Mouse (Mus musculus) mouse trophoblast stem cell (cell line): ENCODE measurements around the gene Prdm8.

Experiments used
- in situ Hi-C, 2 experiments: fragments of 300-500 bp; cut with MseI, MboI; formaldehyde crosslinking; loops; 2 replicates in 1 of 2; 3 replicates in 1 of 2; pipeline ENCODE4 v1.15.1; 2025

Gene Prdm8

GRCm38 (mm10) chr5:98167180-98167824, at the start of gene Prdm8:
Prdm8 (plus strand) TSS chr5:98167198.
- in situ Hi-C loops: no loop called here

- in situ Hi-C loops: no loop called here
These were observed 39.9 kb upstream of the Prdm8 start for GRCm38 (mm10) chr5:98127074-98127473.

- in situ Hi-C loops: no loop called here
These were observed 28.3 kb upstream of the Prdm8 start for GRCm38 (mm10) chr5:98138545-98139296.

- in situ Hi-C loops: no loop called here
These were observed 27.7 kb upstream of the Prdm8 start for GRCm38 (mm10) chr5:98139297-98139660.

- in situ Hi-C loops: no loop called here
These were observed 20.1 kb upstream of the Prdm8 start for GRCm38 (mm10) chr5:98146895-98147294.

GRCm38 (mm10) chr5:98166116-98166515, 882 bp upstream of the Prdm8 start:
- in situ Hi-C loops: no loop called here

DNA sequence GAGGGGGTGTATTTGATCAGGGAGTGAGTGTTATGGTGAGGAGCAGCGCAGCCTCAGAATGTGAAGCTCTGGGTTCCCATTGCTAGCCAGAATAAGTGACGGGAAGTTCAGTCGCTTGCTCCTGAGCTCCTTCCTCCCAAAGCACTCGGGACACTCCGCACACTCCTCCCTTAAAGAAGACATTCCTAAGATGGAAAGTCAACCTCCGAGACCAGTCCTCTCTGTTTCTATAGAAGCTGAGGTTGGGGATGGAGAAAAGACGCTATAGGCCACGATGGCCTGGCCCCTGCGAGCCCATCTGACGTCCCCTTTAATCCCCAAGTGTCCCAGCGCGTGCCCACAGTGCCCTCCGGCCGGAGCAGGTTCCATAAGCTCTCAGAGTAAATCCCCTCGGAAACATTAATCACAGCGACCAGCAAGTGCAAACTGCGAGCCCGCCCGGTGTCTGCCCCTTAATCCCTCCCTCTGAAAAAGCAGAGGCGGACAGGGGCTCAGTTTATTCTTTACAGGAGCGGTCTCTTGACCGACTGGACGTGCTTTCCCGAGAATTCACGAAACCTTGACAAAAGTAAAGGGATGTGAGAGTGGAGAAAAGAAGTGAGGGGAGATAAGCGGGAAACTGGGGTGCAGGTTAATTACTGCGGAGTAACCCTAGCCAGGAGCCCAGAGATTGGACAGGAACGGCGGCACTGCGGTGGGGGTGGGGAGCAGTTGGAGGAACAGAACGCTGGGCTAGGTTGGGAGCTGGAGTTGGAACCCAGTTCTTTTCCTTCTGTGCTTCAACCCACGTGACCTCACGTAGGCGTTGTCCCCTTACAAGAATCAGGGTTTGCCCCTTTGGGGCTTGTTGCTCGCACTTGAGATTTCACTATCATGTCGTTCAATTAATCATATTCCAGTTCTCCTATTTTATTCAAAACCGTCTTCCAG, 1.6 kb downstream of the Prdm8 start:
- in situ Hi-C loops: no loop called here

GRCm38 (mm10) chr5:98169376-98170351, 2.7 kb downstream of the Prdm8 start:
- in situ Hi-C loops: loop anchor here in 1 of 2 experiments (10.0 kb wide), 1 partner anchor 1045 kb away; no protein-coding TSS in a partner anchor

DNA sequence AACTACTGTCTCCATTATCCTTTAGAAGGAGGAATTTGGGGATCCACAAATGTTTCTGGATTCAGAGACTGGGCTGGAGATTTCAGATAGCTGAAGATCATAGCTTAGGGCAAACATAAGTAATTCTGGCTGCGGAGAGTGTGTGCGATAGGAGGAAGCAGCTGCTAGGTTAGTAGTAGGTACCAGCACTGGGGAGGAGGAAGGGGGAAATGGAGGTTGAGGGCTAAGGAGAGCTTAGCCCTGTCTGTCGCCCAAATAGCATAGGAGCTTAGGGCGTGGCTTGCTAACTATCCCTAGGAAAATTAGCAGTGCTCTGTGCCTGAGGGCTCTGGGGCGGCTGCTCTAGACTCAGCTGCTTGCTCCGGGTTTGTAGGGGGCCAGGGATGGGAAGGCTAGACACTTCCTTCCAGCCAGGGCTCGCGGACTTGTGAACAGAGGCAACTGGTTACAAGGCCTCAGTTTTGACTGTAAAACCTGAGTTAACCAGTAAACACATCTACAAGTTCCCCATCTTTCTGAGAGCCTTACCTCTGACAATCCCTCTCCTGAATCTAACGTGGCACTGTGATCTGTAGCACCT, 4.7 kb downstream of the Prdm8 start:
- in situ Hi-C loops: loop anchor here in 1 of 2 experiments (10.0 kb wide), 1 partner anchor 1047 kb away; no protein-coding TSS in a partner anchor

DNA sequence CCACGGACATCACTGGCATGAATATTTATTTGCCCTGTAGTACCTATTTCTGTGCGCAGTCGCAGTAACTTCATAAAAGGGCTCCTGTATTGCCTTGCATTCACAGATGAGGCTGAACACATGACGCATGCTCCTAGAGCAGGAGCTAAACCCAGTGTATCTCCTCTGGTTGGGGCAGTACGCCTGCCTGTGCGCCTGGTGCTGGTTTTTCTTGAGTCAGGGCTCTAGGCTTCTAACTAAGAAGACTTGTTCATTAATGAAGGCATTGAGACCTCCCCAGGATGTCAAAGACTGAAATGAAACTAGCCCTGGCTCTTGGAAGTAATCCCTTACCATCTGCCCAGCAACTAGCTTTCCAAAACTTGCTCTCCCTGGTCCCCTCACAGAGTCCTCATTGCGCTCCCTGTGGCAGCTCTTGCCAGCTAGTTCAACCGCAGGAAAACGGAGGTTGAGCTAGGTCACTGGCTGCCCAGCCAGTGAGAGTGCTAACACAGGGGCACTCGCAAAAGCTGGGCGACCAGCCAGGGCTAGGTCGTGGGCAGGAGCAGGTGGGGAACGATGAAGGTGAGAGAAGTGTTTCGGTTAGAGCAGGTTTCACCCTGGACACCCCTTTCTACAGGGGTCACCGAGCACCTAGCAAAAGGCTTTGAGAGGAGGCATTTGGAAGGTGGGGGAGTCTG, 5.6 kb downstream of the Prdm8 start:
- in situ Hi-C loops: loop anchor here in 1 of 2 experiments (10.0 kb wide), 1 partner anchor 1048 kb away; no protein-coding TSS in a partner anchor

DNA sequence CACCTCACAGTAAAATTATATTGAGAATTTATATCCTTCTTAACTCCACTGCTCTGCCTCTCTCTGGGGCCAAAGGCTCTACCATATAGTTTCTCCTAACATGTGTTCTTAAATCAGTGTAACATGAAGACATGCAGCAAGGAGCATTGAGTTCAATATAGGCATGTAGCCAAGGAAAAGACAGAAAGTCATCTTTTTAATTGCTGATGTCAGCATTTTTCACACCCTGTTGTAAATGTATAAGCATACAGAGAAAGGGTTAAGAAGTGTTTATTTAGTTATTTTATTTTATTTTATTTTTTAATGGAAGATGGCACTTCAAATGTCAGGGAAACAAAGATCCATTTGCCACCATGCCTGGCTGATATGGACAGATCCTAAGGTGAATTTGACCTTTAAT, 6.7 kb downstream of the Prdm8 start:
- in situ Hi-C loops: loop anchor here in 1 of 2 experiments (10.0 kb wide), 1 partner anchor 1049 kb away; no protein-coding TSS in a partner anchor

DNA sequence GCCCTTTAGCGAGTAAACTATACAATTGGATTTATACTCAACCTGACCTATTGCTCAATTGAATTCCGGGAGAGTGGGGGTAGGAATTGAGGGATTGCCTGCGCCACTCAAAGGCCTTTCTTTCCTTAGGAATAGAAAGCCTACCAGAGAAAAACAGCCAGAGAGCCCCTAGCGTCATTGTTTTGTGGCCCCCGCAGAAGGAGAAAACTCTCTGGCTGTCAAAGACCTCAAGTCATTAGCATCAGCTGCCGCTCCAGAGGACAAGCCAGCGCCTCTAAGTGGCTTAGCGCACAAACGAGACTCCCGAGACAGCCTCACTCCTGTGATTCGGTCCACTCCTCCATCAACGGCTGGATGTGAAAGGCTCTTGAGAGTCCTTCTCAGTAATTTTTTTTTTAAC, 12.6 kb downstream of the Prdm8 start:
- in situ Hi-C loops: loop anchor here (10.0 to 25.0 kb wide), 4 partner anchors 145 to 1055 kb away; partner anchors contain the start of genes Bmp3 (in 2 of the 2) and Cfap299 (in 1 of the 2)

DNA sequence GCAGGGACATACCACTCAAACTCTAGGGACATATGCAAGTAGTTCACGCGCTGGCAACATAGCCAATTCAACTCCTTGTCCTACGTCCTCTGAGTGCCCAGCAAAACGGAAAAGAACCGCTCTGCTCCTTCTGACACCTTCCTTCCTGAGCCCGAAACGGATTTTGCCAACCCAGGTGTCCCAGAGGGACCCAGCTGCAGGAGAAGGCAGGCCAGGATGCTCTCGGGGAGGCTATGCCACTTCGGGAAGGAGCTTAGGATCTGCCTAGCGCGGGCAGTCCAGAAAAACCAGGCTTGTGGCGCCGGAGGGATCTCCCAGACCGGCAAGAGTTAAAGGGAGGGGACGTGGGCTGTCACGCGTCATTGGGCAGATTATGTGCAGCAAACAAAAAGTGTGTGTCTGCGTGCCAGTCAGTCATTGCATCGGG, 13.5 kb downstream of the Prdm8 start:
- in situ Hi-C loops: loop anchor here (10.0 to 25.0 kb wide), 3 partner anchors 144 to 1043 kb away; partner anchors contain the start of genes Bmp3 (in 2 of the 2) and Cfap299 (in 1 of the 2)

- in situ Hi-C loops: loop anchor here (10.0 to 25.0 kb wide), 3 partner anchors 144 to 1044 kb away; partner anchors contain the start of genes Bmp3 (in 2 of the 2) and Cfap299 (in 1 of the 2)
These were observed 14.1 kb downstream of the Prdm8 start for GRCm38 (mm10) chr5:98180888-98181635.

GRCm38 (mm10) chr5:98181686-98182602, 14.9 kb downstream of the Prdm8 start:
- in situ Hi-C loops: loop anchor here (10.0 to 25.0 kb wide), 3 partner anchors 143 to 1045 kb away; partner anchors contain the start of genes Bmp3 (in 2 of the 2) and Cfap299 (in 1 of the 2)

DNA sequence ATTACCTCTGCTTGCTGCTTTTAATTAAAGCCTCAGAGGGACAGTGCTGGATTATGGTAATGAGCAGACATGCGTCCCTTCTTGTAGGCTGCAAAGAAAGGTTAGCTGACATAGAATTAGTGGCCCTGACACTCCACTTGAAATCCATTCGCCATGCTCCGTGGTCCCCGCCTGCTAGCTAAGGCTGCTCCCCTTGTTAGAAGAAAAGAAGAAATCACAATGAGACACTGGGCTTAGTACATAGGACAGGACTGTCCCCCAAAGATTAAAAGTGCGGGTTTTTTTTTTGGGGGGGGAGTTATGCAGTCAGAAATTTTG, 15.6 kb downstream of the Prdm8 start:
- in situ Hi-C loops: loop anchor here (10.0 to 25.0 kb wide), 3 partner anchors 142 to 1045 kb away; partner anchors contain the start of genes Bmp3 (in 2 of the 2) and Cfap299 (in 1 of the 2)

DNA sequence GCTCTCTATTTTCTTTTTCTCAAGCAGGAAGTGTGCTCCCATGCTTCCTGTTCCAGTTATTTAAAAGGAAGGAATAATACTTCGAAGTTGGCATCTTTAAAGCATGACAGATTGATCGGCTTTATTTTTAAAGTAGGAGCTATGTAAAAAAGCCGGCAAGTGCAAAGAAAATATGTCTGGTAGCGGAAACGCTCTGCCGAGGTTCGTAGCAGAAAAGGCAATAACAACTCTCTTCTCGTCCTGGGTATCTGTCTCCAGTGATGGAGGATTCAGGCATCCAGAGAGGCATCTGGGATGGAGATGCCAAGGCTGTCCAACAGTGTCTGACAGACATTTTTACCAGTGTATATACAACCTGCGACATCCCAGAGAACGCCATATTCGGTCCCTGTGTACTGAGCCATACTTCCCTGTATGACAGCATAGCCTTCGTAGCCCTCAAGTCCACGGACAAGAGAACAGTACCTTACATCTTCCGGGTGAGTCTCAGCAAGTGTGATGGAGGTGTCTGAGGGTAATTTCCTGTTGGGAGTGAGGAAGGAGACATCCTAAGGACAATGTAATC, 16.1 kb downstream of the Prdm8 start:
- in situ Hi-C loops: loop anchor here (10.0 to 25.0 kb wide), 3 partner anchors 142 to 1046 kb away; partner anchors contain the start of genes Bmp3 (in 2 of the 2) and Cfap299 (in 1 of the 2)
